Mouse (Mus musculus): ENCODE measurements around the gene Cenps.

DNA sequence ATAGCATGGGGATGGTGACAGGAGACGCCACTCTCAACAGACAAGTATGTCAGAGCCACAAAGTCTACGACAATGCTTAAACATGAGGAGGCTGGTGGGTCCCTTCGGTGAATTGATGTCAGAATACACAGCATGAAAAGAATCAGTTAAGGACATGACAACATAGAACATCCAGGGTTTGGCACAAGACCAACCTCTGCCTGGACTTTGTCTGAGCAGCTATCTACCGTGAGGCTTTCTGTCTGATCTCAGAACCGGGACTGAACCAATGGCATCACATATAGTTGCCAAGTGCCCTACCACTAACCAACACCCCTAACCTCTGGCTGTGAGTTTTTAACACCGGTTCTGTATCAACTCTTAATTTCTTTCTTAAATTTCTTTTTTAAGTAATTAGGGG lies 39.2 kb upstream of the Cenps start:
- TF ChIP-seq CTCF (conservative IDR thresholded peaks at IDR 0.05; ENCODE audit: low read length) (no peak), POU5F1 (IDR thresholded peaks at IDR 0.05; ENCODE audit: borderline replicate concordance, low read length) (no peak), NANOG (IDR thresholded peaks at IDR 0.05; ENCODE audit: borderline replicate concordance, low read length) (no peak)

Measured in E14TG2a.4 (cell line).